Mouse (Mus musculus): ENCODE results near the gene Klf15. TPM values are rescaled to one million over a fixed set of nuclear protein-coding genes. Genes with fewer than 3 reads are reported as not detected.
A peak's percentile ranks its signal among the peaks of the same experiment; 100 is the strongest.

The Klf15 gene
- polyA plus RNA-seq, 1 experiment from 2014 or later: 5.1 TPM

DNA sequence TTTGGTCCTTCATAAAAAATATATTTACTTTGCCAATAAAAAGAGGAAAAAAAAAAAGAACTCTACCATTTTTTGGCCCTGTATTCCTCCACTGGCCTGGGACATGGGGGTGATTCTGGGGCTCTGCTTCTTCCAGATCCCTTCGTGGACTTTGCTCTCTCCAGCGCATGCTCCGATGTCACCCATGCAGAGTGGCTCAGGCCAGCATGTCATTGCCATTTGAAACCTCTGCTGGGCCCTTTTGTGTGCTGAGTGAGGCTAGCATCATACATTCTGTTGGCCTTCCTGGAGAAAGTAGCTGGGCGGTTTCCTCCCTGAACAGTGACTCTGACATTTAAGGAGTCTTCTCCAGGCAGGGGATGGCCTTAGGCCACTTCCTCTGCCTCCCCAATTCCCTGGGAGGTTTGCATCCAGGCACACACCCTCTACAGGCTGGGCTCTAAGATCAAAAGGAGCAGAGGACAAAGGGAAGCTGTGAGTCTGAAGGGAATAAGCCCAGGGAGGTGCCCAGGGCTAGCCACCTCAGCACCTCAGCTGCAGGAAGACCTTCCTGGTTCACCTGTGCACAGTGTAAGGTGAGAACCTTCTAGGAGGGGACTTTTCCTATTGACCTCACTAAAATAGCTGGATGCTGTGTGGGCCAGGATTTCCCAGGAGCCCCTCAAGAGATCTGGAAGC, 12.9 kb downstream of the Klf15 start:
- no peak overlapping the region for H3K27ac ChIP-seq (ENCODE audit: low read depth)
- no peak for ATAC-seq (replicated peaks; ENCODE audit: low FRiP score, low TSS enrichment, low read depth)
- H3K9ac ChIP-seq (ENCODE audit: low read length): no peak overlapping the region
- no peak overlapping the region for H3K4me3 ChIP-seq (ENCODE audit: low read depth, low read length)
- WGBS: 72% methylated on average over 4 of the region's 4 CpGs
- no peaks in the 10 kb centered on the region for H3K4me1 ChIP-seq (replicated peaks; ENCODE audit: control insufficient read depth, insufficient read depth, low read length)
- no peak overlapping the region for H3K4me2 ChIP-seq (ENCODE audit: low read length)
- no peaks in the 10 kb centered on the region for H3K9me3 ChIP-seq (ENCODE audit: control insufficient read depth, low read length)
- no peaks in the 10 kb centered on the region for H3K27me3 ChIP-seq (replicated peaks; ENCODE audit: control insufficient read depth, insufficient read depth, low read length)
- H3K36me3 ChIP-seq (ENCODE audit: control insufficient read depth, insufficient read depth, low read length): no peaks in the 10 kb centered on the region
- DNase-seq (ENCODE audit: low spot score): no peak

DNA sequence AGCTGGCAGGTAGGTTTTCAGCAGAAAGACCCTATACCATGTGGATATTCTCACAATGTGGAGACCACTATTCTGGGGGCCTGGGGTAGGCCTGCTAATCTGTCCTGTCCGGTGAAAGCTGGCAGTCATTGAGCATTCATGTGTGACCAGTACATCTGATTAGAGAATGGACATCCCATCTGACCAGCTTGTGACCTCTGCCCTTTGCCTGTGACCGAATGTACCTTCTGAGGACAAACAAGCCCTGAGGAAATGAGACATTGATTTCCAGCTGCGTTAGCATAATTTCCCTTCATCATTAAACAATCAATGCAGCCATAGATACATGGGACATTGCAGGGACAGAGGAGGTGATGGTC, 13.5 kb downstream of the Klf15 start:
- Histone ChIP-seq H3K4me1 (replicated peaks; ENCODE audit: control insufficient read depth, insufficient read depth, low read length) (no peaks in the 10 kb centered on the region), H3K27me3 (replicated peaks; ENCODE audit: control insufficient read depth, insufficient read depth, low read length) (no peaks in the 10 kb centered on the region), H3K4me2 (ENCODE audit: low read length) (no peak overlapping the region), H3K9me3 (ENCODE audit: control insufficient read depth, low read length) (no peaks in the 10 kb centered on the region), H3K27ac (ENCODE audit: low read depth) (no peak overlapping the region), H3K36me3 (ENCODE audit: control insufficient read depth, insufficient read depth, low read length) (no peaks in the 10 kb centered on the region), H3K4me3 (ENCODE audit: low read depth, low read length) (no peak overlapping the region), H3K9ac (ENCODE audit: low read length) (no peak overlapping the region)
- ATAC-seq (replicated peaks; ENCODE audit: low FRiP score, low TSS enrichment, low read depth) (no peak), DNase-seq (ENCODE audit: low spot score) (no peak)
- 74% methylated on average over 3 of the region's 3 CpGs for WGBS

DNA sequence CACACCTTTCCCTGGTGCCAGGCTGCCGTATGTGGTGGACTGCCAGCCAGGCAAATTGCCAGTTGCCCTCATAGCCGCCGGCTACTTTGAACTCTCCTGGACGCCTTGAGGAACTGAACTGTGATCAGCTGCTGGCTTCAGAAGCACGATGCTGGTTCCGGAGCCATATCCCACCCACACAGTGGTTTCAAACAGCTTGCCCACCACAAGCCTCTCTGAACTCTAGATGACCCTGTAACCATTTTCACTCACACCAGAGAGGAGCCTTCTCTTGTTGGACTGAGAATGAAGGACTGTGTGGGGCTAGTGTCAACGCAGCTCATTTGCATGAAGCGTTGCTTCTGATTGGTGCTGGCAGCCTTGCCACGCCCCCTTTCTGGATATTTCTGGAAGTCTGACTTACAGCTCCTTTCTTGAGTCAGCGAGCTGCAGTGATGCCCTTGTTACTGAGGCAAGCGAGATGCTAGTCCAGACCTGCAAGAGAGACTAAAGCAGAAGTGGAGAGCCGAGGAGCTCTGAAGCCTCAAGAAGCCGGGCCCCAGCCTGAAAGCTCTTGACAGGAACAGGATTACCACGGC, 14.7 kb downstream of the Klf15 start:
- WGBS: 50% methylated on average over 14 of the region's 14 CpGs
- Histone ChIP-seq H3K9ac (ENCODE audit: low read length) (no peak overlapping the region), H3K27me3 (replicated peaks; ENCODE audit: control insufficient read depth, insufficient read depth, low read length) (no peaks in the 10 kb centered on the region), H3K4me2 (ENCODE audit: low read length) (peak overlapping the region; percentile 8; the same call in 1 of the 2 replicates), H3K36me3 (ENCODE audit: control insufficient read depth, insufficient read depth, low read length) (no peaks in the 10 kb centered on the region), H3K4me1 (replicated peaks; ENCODE audit: control insufficient read depth, insufficient read depth, low read length) (no peaks in the 10 kb centered on the region), H3K4me3 (ENCODE audit: low read depth, low read length) (no peak overlapping the region), H3K27ac (ENCODE audit: low read depth) (no peak overlapping the region), H3K9me3 (ENCODE audit: control insufficient read depth, low read length) (no peaks in the 10 kb centered on the region)
- ATAC-seq (replicated peaks; ENCODE audit: low FRiP score, low TSS enrichment, low read depth): no peak
- DNase-seq (ENCODE audit: low spot score): no peak

DNA sequence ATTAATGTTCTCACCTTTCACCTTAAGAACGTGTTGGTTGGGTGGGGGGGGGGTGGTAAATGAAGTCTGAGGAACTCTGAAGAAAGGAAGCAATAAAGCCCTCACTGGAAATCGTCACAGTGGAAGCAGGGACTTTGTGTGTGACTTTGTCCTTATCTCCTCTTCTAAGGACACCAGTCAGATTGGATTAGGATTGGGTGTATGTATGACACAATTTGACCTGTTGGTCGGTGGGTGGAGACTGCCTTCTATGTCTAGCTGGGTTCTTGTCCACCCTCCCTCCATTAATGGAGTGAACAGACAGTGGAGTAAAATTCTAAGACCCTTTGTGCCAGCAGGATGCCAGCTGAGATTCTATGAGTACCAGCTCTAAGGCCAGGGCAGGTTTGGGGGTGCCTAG, 21.9 kb downstream of the Klf15 start:
- DNase-seq (ENCODE audit: low spot score): no peak
- H3K36me3 ChIP-seq (ENCODE audit: control insufficient read depth, insufficient read depth, low read length): no peaks in the 10 kb centered on the region
- H3K27me3 ChIP-seq (replicated peaks; ENCODE audit: control insufficient read depth, insufficient read depth, low read length): no peaks in the 10 kb centered on the region
- H3K27ac ChIP-seq (ENCODE audit: low read depth): no peak overlapping the region
- H3K4me3 ChIP-seq (ENCODE audit: low read depth, low read length): no peak overlapping the region
- no peaks in the 10 kb centered on the region for H3K4me1 ChIP-seq (replicated peaks; ENCODE audit: control insufficient read depth, insufficient read depth, low read length)
- H3K9me3 ChIP-seq (ENCODE audit: control insufficient read depth, low read length): no peaks in the 10 kb centered on the region
- H3K4me2 ChIP-seq (ENCODE audit: low read length): no peak overlapping the region
- WGBS: 53% methylated on average over 3 of the region's 3 CpGs
- no peak for ATAC-seq (replicated peaks; ENCODE audit: low FRiP score, low TSS enrichment, low read depth)
- no peak overlapping the region for H3K9ac ChIP-seq (ENCODE audit: low read length)

DNA sequence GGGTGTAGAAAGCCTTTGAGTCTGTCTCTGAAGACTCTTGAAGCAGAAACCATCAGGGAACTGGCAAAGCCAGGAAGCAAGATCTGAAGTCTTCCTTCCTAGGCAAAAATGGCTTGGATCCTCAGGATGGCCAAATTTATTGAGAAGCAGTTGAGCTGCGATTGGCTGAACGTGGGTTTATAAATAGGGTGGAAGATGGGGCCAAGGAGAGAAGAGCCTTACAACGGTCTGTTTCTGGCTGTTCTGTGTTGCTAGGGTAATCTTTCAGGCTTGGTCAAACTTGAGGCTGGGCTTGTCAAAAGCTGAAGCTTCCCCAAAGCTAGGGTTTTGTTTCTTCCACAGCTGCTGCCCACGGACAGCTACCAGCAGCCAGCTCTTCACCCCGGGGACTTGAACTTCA, 22.5 kb downstream of the Klf15 start:
- Histone ChIP-seq H3K4me1 (replicated peaks; ENCODE audit: control insufficient read depth, insufficient read depth, low read length) (no peaks in the 10 kb centered on the region), H3K4me3 (ENCODE audit: low read depth, low read length) (no peak overlapping the region), H3K9me3 (ENCODE audit: control insufficient read depth, low read length) (no peaks in the 10 kb centered on the region), H3K27ac (ENCODE audit: low read depth) (no peak overlapping the region), H3K9ac (ENCODE audit: low read length) (no peak overlapping the region), H3K36me3 (ENCODE audit: control insufficient read depth, insufficient read depth, low read length) (no peaks in the 10 kb centered on the region), H3K27me3 (replicated peaks; ENCODE audit: control insufficient read depth, insufficient read depth, low read length) (no peaks in the 10 kb centered on the region), H3K4me2 (ENCODE audit: low read length) (no peak overlapping the region)
- WGBS: 79% methylated on average over 5 of the region's 5 CpGs
- no peak for DNase-seq (ENCODE audit: low spot score)
- no peak for ATAC-seq (replicated peaks; ENCODE audit: low FRiP score, low TSS enrichment, low read depth)

DNA sequence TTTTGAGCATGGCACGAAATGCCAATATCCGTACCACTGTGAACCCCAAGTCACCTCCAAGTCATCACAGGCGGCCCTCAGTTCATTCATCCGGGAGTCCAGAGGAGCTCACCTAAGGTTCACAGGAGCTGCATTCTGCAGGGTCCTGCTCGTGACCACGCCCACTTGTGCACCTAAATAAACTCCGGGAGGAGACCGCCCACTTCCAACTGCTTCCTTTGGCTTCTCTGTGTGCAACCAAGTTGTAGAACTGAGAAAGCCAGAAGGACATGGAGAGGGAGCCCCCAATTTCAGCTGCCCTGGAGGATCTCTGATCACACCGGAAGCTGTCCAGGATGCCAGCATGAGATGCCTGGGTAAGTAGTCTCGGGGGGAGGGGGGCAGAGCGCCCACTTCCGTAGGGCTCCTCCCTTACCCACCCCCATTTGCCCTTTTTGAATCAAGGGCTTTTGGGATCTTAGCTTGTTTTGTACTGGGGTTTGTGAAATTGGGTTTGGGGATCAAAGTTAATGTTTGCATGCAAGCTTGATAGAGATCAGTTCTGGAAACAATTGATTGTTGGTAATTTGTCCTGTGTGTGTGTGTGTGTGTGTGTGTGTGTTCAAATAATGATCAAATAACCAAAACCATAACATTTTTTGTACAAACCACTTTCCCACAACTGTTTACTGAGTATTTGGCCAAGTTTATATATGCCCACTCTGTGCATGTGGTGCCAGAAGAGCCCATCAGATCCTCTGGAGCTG, 24.0 kb downstream of the Klf15 start, which contains the start of gene Aldh1l1:
TSS of gene Aldh1l1 (plus strand) at position 252 of the 746 bp plus-strand sequence.
- Histone ChIP-seq H3K9me3 (ENCODE audit: control insufficient read depth, low read length) (no peaks in the 10 kb centered on the region), H3K9ac (ENCODE audit: low read length) (no peak within 1 kb of the TSS), H3K4me1 (replicated peaks; ENCODE audit: control insufficient read depth, insufficient read depth, low read length) (no peaks in the 10 kb centered on the region), H3K27me3 (replicated peaks; ENCODE audit: control insufficient read depth, insufficient read depth, low read length) (no peaks in the 10 kb centered on the region), H3K4me3 (ENCODE audit: low read depth, low read length) (no peak within 1 kb of the TSS), H3K36me3 (ENCODE audit: control insufficient read depth, insufficient read depth, low read length) (no peaks in the 10 kb centered on the region), H3K27ac (ENCODE audit: low read depth) (no peak within 1 kb of the TSS), H3K4me2 (ENCODE audit: low read length) (no peak within 1 kb of the TSS)
- DNase-seq (ENCODE audit: low spot score): no peak
- ATAC-seq (replicated peaks; ENCODE audit: low FRiP score, low TSS enrichment, low read depth): no peak
- 74% methylated on average over 12 of the region's 12 CpGs for WGBS

DNA sequence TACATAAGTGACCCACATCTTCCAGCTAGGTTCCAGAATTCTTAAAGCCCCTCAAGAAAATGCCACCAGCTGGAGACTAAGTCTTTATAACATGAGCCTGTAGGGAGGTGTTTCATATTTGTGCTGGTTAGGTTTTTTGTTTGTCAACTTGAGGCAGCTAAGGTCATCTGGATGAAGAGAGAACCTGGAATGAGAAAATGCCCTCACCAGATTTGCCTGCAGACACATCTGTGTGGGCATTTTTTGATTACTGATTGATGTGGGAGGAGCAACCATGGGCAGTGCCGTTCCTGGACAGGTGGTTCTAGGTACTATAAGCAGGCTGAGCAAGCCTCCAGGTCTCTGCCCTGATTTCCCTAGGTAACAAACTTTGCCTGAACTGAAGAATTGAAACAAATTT, 25.2 kb downstream of the Klf15 start:
- no peak overlapping the region for H3K4me2 ChIP-seq (ENCODE audit: low read length)
- ATAC-seq (replicated peaks; ENCODE audit: low FRiP score, low TSS enrichment, low read depth) (no peak), DNase-seq (ENCODE audit: low spot score) (no peak)
- H3K9me3 ChIP-seq (ENCODE audit: control insufficient read depth, low read length): no peaks in the 10 kb centered on the region
- no peak overlapping the region for H3K27ac ChIP-seq (ENCODE audit: low read depth)
- H3K4me1 ChIP-seq (replicated peaks; ENCODE audit: control insufficient read depth, insufficient read depth, low read length): no peaks in the 10 kb centered on the region
- no peaks in the 10 kb centered on the region for H3K36me3 ChIP-seq (ENCODE audit: control insufficient read depth, insufficient read depth, low read length)
- H3K4me3 ChIP-seq (ENCODE audit: low read depth, low read length): no peak overlapping the region
- H3K9ac ChIP-seq (ENCODE audit: low read length): no peak overlapping the region
- WGBS: 86% methylated on average over 1 of the region's 1 CpGs
- no peaks in the 10 kb centered on the region for H3K27me3 ChIP-seq (replicated peaks; ENCODE audit: control insufficient read depth, insufficient read depth, low read length)

DNA sequence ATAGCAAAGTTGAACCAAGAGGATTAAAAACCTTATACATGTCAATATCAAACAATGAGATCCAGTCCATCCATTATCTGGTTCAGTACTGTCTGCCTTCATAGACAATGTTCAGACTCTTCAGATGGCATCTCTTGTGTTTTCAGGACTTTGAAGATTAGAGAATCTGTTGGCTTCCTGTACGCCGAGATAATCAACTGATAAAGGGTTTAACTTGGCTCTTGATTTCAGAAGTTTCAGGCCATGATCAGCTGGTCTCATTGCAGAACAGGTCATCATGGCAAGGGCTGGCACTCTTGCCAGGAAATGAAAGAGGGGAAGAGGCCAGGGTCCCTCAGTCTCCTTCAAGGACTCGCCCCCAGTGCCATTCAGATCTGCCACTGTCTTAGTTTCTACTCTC, 27.2 kb downstream of the Klf15 start:
- 88% methylated on average over 3 of the region's 3 CpGs for WGBS
- H3K4me3 ChIP-seq (ENCODE audit: low read depth, low read length): no peak overlapping the region
- DNase-seq (ENCODE audit: low spot score) (no peak), ATAC-seq (replicated peaks; ENCODE audit: low FRiP score, low TSS enrichment, low read depth) (no peak)
- H3K9ac ChIP-seq (ENCODE audit: low read length): no peak overlapping the region
- H3K27ac ChIP-seq (ENCODE audit: low read depth): no peak overlapping the region
- no peaks in the 10 kb centered on the region for H3K4me1 ChIP-seq (replicated peaks; ENCODE audit: control insufficient read depth, insufficient read depth, low read length)
- no peaks in the 10 kb centered on the region for H3K36me3 ChIP-seq (ENCODE audit: control insufficient read depth, insufficient read depth, low read length)
- no peaks in the 10 kb centered on the region for H3K9me3 ChIP-seq (ENCODE audit: control insufficient read depth, low read length)
- no peaks in the 10 kb centered on the region for H3K27me3 ChIP-seq (replicated peaks; ENCODE audit: control insufficient read depth, insufficient read depth, low read length)
- H3K4me2 ChIP-seq (ENCODE audit: low read length): no peak overlapping the region
